Mouse (Mus musculus) intestine, postnatal 0 days (tissue): ENCODE results near the gene Pnkp. TPM values are rescaled to one million over a fixed set of nuclear protein-coding genes. Genes with fewer than 3 reads are reported as not detected.

Source experiments
- ATAC-seq: fragments of 200-750 bp; cut with Nextera tagmentation; 2 replicates; pipeline ENCODE4 v1.8.0; 2017; ENCODE audit warnings: mild to moderate bottlenecking, moderate TSS enrichment, moderate library complexity
- H3K27ac ChIP-seq: fragments of 300-500 bp; sonication (generic); 2 replicates; pipeline ENCODE4 v1.5.1; 2014; ENCODE audit warnings: mild to moderate bottlenecking, low read depth, low read length, moderate library complexity
- H3K27me3 ChIP-seq: fragments of 300-500 bp; sonication (generic); replicated peaks from 2 replicates; pipeline ENCODE4 v1.6.1; 2014; ENCODE audit warnings: low read length, mixed read lengths; ENCODE audit not compliant: control insufficient read depth, insufficient read depth
- H3K36me3 ChIP-seq: fragments of 300-500 bp; sonication (generic); 2 replicates; pipeline ENCODE4 v1.6.1; 2014; ENCODE audit warnings: mild to moderate bottlenecking, moderate library complexity; ENCODE audit not compliant: control insufficient read depth, insufficient read depth
- H3K4me1 ChIP-seq: fragments of 300-500 bp; sonication (generic); replicated peaks from 2 replicates; pipeline ENCODE4 v1.6.1; 2014; ENCODE audit warnings: antibody characterized with exemption, low read length, mixed read lengths; ENCODE audit not compliant: control insufficient read depth, insufficient read depth
- H3K4me2 ChIP-seq: fragments of 300-500 bp; sonication (generic); replicated peaks from 2 replicates; pipeline ENCODE4 v1.6.1; 2014; ENCODE audit warnings: low read depth, mild to moderate bottlenecking, moderate library complexity
- H3K4me3 ChIP-seq: fragments of 300-500 bp; sonication (generic); 2 replicates; pipeline ENCODE4 v1.5.1; 2014; ENCODE audit warnings: low read depth, low read length
- H3K9ac ChIP-seq: fragments of 300-500 bp; sonication (generic); 2 replicates; pipeline ENCODE4 v1.6.1; 2014; ENCODE audit warnings: mild to moderate bottlenecking, low read depth, low read length
- H3K9me3 ChIP-seq: fragments of 300-500 bp; sonication (generic); 2 replicates; pipeline ENCODE4 v1.6.1; 2016; ENCODE audit warnings: mixed run types; ENCODE audit not compliant: control insufficient read depth
- CTCF ChIP-seq: sonication (generic); IDR thresholded peaks from 2 replicates; pipeline ENCODE4 v1.5.1; 2016; ENCODE audit warnings: low read depth, mild to moderate bottlenecking, control low read depth, antibody characterized with exemption, moderate library complexity
- WGBS: fragments of 180-500 bp; shearing (Covaris S2); extraction: QIAGEN DNeasy Blood & Tissue Kit; methylation state at CpG from one replicate; pipeline ENCODE4 v1.1.7; 2014; 5-methylcytosine and 5-hydroxymethylcytosine counted together
- polyA plus RNA-seq: library from polyadenylated mRNA; unstranded; fragments of >200 nt; fragmentation: Nextera tagmentation; extraction: Ambion mirVana; gene quantifications from 2 replicates; pipeline ENCODE4 v1.2.1, GENCODE M21; 2015

Pnkp gene
- polyA plus RNA-seq, 1 experiment from 2014 or later: 27.7 TPM

GRCm38 (mm10) chr7:44813985-44814384, 43.0 kb upstream of the Pnkp start:
- H3K9ac ChIP-seq: no peak overlapping the region
- H3K4me1 ChIP-seq: peaks cover 7% of the 10 kb centered on the region
- peaks cover 32% of the 10 kb centered on the region for H3K36me3 ChIP-seq
- no peaks in the 10 kb centered on the region for H3K9me3 ChIP-seq
- no peak overlapping the region for H3K4me2 ChIP-seq
- no peaks in the 10 kb centered on the region for H3K27me3 ChIP-seq
- ATAC-seq: no peak
- no peak for TF ChIP-seq CTCF
- H3K4me3 ChIP-seq: no peak overlapping the region
- no peak overlapping the region for H3K27ac ChIP-seq
- WGBS: 90% methylated on average over 3 of the region's 3 CpGs

DNA sequence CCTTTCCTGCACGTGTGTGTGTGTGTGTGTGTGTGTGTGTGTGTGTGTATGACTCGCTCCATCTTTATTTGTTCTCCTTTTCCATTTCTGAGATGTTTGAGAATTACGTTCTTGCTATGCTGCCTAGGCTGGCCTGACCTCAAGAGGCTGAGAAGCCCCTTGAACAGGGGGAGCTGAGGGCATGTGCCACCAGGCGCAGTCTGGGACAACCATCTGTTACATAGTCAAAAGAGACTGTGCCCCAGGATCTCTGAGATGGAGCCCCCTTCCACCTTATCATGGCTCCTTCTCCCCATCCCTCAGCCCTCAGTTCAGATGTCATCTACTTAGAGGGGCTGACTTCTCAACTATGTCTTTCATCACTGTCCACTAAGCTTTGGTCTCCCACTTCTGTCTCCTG, 42.5 kb upstream of the Pnkp start:
- Histone ChIP-seq H3K27me3 (no peaks in the 10 kb centered on the region), H3K9ac (no peak overlapping the region), H3K4me3 (no peak overlapping the region), H3K4me2 (no peak overlapping the region), H3K27ac (no peak overlapping the region), H3K36me3 (peaks cover 32% of the 10 kb centered on the region), H3K9me3 (no peaks in the 10 kb centered on the region), H3K4me1 (peaks cover 7% of the 10 kb centered on the region)
- ATAC-seq: no peak
- no peak for TF ChIP-seq CTCF
- 91% methylated on average over 4 of the region's 4 CpGs for WGBS

DNA sequence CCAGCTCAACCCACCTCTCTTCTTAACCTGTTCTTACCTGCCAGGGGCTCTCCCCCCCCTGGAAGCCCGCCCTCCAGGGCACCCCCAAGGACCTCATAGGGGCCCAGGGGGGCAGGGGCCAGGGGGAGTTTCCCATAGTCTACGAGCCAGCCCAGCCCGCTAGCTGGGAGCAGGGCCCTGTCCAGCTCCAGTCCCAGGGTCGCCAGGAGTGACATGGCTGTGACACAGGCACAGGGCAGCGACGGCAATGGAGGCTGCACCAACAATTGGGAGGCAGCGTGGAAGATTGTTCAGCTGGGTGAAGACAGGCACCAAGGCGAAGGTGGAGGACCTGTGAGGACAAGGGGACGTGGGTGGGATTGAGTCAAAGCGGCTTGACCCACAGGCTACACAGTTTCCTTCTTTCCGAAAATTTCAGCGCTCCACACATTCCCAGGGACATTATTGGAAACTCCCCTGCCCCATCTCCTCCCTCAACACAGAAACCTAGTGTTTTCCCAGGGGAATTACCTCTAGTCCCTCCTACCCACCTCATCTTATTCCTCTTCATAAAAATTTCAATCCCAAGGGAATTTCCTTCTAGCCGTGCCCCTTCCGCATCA, 41.9 kb upstream of the Pnkp start:
- no peaks in the 10 kb centered on the region for H3K27me3 ChIP-seq
- peak overlapping the region; percentile 84 for H3K4me2 ChIP-seq
- peaks cover 32% of the 10 kb centered on the region for H3K36me3 ChIP-seq
- TF ChIP-seq CTCF: no peak
- no peaks in the 10 kb centered on the region for H3K9me3 ChIP-seq
- 33% methylated on average over 14 of the region's 14 CpGs for WGBS
- no peak for ATAC-seq
- peaks cover 11% of the 10 kb centered on the region for H3K4me1 ChIP-seq
- H3K4me3 ChIP-seq: peak overlapping the region; percentile 95
- no peak overlapping the region for H3K27ac ChIP-seq
- no peak overlapping the region; the same call in 1 of the 2 replicates for H3K9ac ChIP-seq

DNA sequence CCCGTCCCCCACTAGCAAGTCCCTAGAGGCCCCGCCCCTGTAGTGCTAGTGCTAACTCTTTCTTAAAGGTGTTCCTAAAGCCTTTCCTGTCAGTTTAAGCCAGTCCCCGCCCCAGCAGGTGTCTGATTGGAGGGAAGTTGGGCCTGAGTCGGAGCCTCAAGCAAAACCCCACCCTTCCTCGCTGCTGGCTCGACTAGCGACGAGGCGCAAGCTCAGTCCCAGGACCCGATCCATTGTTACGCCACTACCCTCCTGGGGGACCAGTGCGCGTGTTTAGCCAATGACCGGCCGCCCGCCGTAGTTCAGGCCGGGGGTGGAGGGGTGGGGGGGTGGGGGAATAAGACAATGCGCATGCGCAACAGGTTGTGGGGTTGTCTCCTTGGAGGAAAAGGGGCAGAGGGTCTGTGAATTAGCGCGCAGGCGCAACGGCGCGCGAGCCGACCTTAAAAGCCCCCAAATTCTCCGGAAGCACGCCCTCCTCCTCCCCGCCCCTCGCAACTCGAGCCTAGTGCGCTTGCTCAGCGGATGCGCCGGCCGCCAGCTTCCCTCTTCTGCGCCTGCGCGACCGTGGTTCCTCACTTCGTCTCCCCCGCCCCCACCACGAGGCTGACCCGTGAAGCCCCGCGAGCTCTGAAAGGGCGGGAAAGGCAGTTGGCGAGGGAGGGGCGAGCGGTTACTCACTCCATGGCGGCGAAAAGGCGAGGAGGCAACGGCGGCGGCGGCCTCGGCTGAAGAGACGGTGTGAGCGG, 41.0 kb upstream of the Pnkp start, which contains the start of the genes Nup62 and Il4i1:
Nup62 (plus strand) TSS at position 368 of the 749 bp plus-strand sequence.
Il4i1 (plus strand) TSS at position 667 of the 749 bp plus-strand sequence.
- Histone ChIP-seq H3K4me3 (peak within 1 kb of the TSS; percentile 95), H3K27ac (peak within 1 kb of the TSS; percentile 95), H3K4me1 (peaks cover 16% of the 10 kb centered on the region), H3K9me3 (no peaks in the 10 kb centered on the region), H3K27me3 (no peaks in the 10 kb centered on the region), H3K4me2 (peak within 1 kb of the TSS; percentile 84), H3K36me3 (peaks cover 30% of the 10 kb centered on the region), H3K9ac (peak within 1 kb of the TSS; percentile 89)
- under 1% methylated on average over 62 of the region's 62 CpGs for whole genome bisulfite sequencing
- TF ChIP-seq CTCF: no peak
- ATAC-seq: peak; percentile 94

DNA sequence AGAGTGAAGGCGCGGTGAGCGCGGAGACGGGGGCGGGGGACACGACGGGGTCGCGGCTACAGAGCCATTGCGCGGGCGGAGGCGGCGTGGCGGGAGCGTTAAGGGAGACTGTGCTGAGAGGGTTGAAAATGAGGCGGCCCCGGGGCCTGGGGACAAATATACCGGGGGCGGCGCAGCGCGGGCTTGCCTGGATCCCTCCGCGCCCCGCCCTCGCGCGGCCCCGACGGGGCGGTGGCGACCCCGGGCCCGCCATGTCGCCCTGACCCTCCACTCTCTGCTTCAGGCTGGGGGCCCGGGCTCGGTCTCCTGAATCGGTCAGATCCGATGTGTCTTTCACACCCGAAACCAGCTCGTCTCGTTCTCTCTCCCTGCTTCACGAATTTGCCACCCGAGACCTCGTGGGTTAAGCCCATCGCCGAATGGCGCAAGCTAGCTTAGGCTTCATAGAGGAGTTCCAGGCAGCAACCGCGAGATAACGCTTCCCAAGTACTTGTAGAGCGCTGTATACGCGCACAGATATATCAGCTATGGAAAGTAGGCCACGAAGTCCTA, 40.4 kb upstream of the Pnkp start, which contains the start of gene Atf5:
Atf5 (minus strand) TSS at position 189 of the 552 bp plus-strand sequence.
- H3K4me1 ChIP-seq: peaks cover 16% of the 10 kb centered on the region
- WGBS: under 1% methylated on average over 56 of the region's 57 CpGs
- peak; percentile 40 for ATAC-seq

DNA sequence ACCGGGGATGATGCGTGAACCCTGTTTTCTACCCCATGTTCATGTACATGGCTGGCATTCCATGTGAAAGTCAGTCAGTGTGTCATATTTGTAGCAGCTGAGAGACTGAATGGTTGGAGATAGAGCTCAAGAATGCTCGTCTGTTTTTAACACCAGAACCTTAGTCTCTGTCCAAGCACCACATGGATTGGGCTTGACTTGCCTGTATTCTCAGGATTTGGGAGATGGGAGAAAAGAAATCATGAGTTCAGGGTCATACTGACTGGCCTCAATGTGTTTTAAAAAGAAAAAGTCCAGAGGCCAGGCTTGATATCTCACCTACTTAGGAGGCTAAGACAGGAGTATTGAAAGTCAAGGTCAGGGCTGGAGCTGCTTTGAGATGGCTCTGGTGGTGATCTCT, 39.5 kb upstream of the Pnkp start:
- H3K36me3 ChIP-seq: peaks cover 15% of the 10 kb centered on the region; the same call in 1 of the 2 replicates
- H3K4me3 ChIP-seq: peak overlapping the region; percentile 95
- H3K4me1 ChIP-seq: peaks cover 16% of the 10 kb centered on the region
- ATAC-seq: no peak
- H3K27ac ChIP-seq: no peak overlapping the region
- H3K9me3 ChIP-seq: no peaks in the 10 kb centered on the region
- 16% methylated on average over 3 of the region's 3 CpGs for WGBS
- H3K9ac ChIP-seq: peak overlapping the region; percentile 89
- no peak for TF ChIP-seq CTCF
- H3K27me3 ChIP-seq: no peaks in the 10 kb centered on the region
- peak overlapping the region; percentile 84 for H3K4me2 ChIP-seq

More for the DNA sequence above, 40.4 kb upstream of the Pnkp start, which contains the start of gene Atf5:
- TF ChIP-seq CTCF: no peak
- Histone ChIP-seq H3K36me3 (peaks cover 24% of the 10 kb centered on the region; the same call in 1 of the 2 replicates), H3K4me2 (peak within 1 kb of the TSS; percentile 84), H3K27ac (peak within 1 kb of the TSS; percentile 95), H3K9me3 (no peaks in the 10 kb centered on the region), H3K9ac (peak within 1 kb of the TSS; percentile 89), H3K4me3 (peak within 1 kb of the TSS; percentile 95), H3K27me3 (no peaks in the 10 kb centered on the region)
